Mouse (Mus musculus) heart, postnatal 36 days (tissue): ENCODE data around the gene Gm5565. TPM values are rescaled to one million over a fixed set of nuclear protein-coding genes. Genes with fewer than 3 reads are reported as not detected.

Experiments used
- total RNA-seq, 2 experiments: library from RNA; stranded (reverse); gene quantifications; 2 replicates each; pipeline ENCODE4 v1.2.3; 2021

Gene Gm5565
- total RNA-seq, 2 experiments from 2014 or later = not detected

Other genes starting within 250 kb of the Gm5565 start
- gene Cyp3a25, start 150.9 kb downstream of the Gm5565 start, total RNA-seq = not detected
- gene Cyp3a59, start 81.3 kb downstream of the Gm5565 start, total RNA-seq = not detected
- not detected for gene Gm6309, start 10.2 kb upstream of the Gm5565 start, total RNA-seq
- gene 1700001J03Rik, start 24.8 kb upstream of the Gm5565 start, total RNA-seq = not detected
- 10 to 100 TPM; 40.4 to 41.6 TPM for gene Rnf6, start 61.0 kb upstream of the Gm5565 start, total RNA-seq
- 10 to 100 TPM; 14.6 to 18.0 TPM for gene Cdk8, start 70.7 kb upstream of the Gm5565 start, total RNA-seq
- under 1 TPM; 0.54 to 0.58 TPM for gene Wasf3, start 224.4 kb upstream of the Gm5565 start, total RNA-seq